Mouse (Mus musculus): ENCODE data around the gene Bcat1.

The Bcat1 gene

GRCm38 (mm10) chr6:145052669-145053068 is 23.3 kb downstream of the Bcat1 start:
- DNase-seq: no peak

GRCm38 (mm10) chr6:145050899-145051298 is 25.1 kb downstream of the Bcat1 start:
- no peak for DNase-seq

GRCm38 (mm10) chr6:145048131-145048997 is 27.6 kb downstream of the Bcat1 start:
- DNase-seq: peak; percentile 50

GRCm38 (mm10) chr6:145047445-145047857 is 28.5 kb downstream of the Bcat1 start:
- DNase-seq: peak; percentile 55

- no peak for DNase-seq
Measured at GRCm38 (mm10) chr6:145046266-145046890, 29.6 kb downstream of the Bcat1 start.

- DNase-seq: no peak
Measured at GRCm38 (mm10) chr6:145044916-145045574, 30.9 kb downstream of the Bcat1 start.

- DNase-seq: no peak
Measured at GRCm38 (mm10) chr6:145040732-145041131, 35.3 kb downstream of the Bcat1 start.

GRCm38 (mm10) chr6:145037626-145038025 is 38.4 kb downstream of the Bcat1 start:
- DNase-seq: no peak

GRCm38 (mm10) chr6:145035412-145035811 is 40.6 kb downstream of the Bcat1 start:
- DNase-seq: no peak

- peak; percentile 19 for DNase-seq
Measured at GRCm38 (mm10) chr6:145030587-145030986, 45.4 kb downstream of the Bcat1 start.

- no peak for DNase-seq
Measured at GRCm38 (mm10) chr6:145023990-145024389, 52.0 kb downstream of the Bcat1 start.

GRCm38 (mm10) chr6:145022966-145023725 is 52.8 kb downstream of the Bcat1 start:
- no peak for DNase-seq

- DNase-seq: no peak
Measured at GRCm38 (mm10) chr6:145022349-145022748, 53.6 kb downstream of the Bcat1 start.

- DNase-seq: no peak
Measured at GRCm38 (mm10) chr6:145020553-145020952, 55.4 kb downstream of the Bcat1 start.

GRCm38 (mm10) chr6:145018295-145018694 is 57.7 kb downstream of the Bcat1 start:
- DNase-seq: no peak

- no peak for DNase-seq
Measured at GRCm38 (mm10) chr6:145017508-145017907, 58.5 kb downstream of the Bcat1 start.

- DNase-seq: no peak
Measured at GRCm38 (mm10) chr6:145016639-145017038, 59.3 kb downstream of the Bcat1 start.

- no peak for DNase-seq
Measured at GRCm38 (mm10) chr6:145014944-145015343, 61.0 kb downstream of the Bcat1 start.

GRCm38 (mm10) chr6:145012699-145013098 is 63.3 kb downstream of the Bcat1 start:
- DNase-seq: no peak

- no peak for DNase-seq
Measured at GRCm38 (mm10) chr6:145011141-145011540, 64.8 kb downstream of the Bcat1 start.

- no peak for DNase-seq
Measured at GRCm38 (mm10) chr6:145009859-145010818, 65.8 kb downstream of the Bcat1 start.

- no peak for DNase-seq
Measured at GRCm38 (mm10) chr6:145003459-145003858, 72.5 kb downstream of the Bcat1 start.

All from right cerebral cortex, postnatal 25 days (tissue).